Mouse (Mus musculus) thymus, adult 2 months (tissue): ENCODE data around the gene Ptk6. TPM values are rescaled to one million over a fixed set of nuclear protein-coding genes. Genes with fewer than 3 reads are reported as not detected.

Source experiments
- DNase-seq: peaks from one replicate; pipeline ENCODE4 v3.0.0; 2021
- H3K27ac ChIP-seq: fragments of 200-500 bp; 2 replicates; pipeline ENCODE4 v1.5.1; 2012; ENCODE audit warnings: low read length, control low read depth; ENCODE audit not compliant: control insufficient read depth, insufficient read depth
- H3K27me3 ChIP-seq: fragments of 200-500 bp; 2 replicates; pipeline ENCODE4 v1.6.1; 2012; ENCODE audit warnings: mild to moderate bottlenecking, low read length, moderate library complexity, mixed read lengths; ENCODE audit not compliant: control insufficient read depth, insufficient read depth
- H3K36me3 ChIP-seq: fragments of 200-500 bp; 2 replicates; pipeline ENCODE4 v1.6.1; 2012; ENCODE audit warnings: mild to moderate bottlenecking, low read length, moderate library complexity; ENCODE audit not compliant: control insufficient read depth, insufficient read depth
- H3K4me1 ChIP-seq: fragments of 200-500 bp; replicated peaks from 2 replicates; pipeline ENCODE4 v1.6.1; 2012; ENCODE audit warnings: low read length; ENCODE audit not compliant: control insufficient read depth, insufficient read depth
- H3K4me3 ChIP-seq: fragments of 200-500 bp; 2 replicates; pipeline ENCODE4 v1.5.1; 2012; ENCODE audit warnings: mild to moderate bottlenecking, low read length, control low read depth, moderate library complexity; ENCODE audit not compliant: control insufficient read depth, insufficient read depth
- CTCF ChIP-seq: fragments of 200-500 bp; IDR thresholded peaks from 2 replicates; pipeline ENCODE4 v1.5.1; 2012; ENCODE audit warnings: mild to moderate bottlenecking, control low read depth, low read length, moderate library complexity, borderline replicate concordance; ENCODE audit not compliant: control insufficient read depth, poor library complexity, insufficient read depth; ENCODE audit errors: extremely low read depth
- POLR2A ChIP-seq: fragments of 200-500 bp; IDR thresholded peaks from 2 replicates; pipeline ENCODE4 v1.6.1; 2012; ENCODE audit warnings: mild to moderate bottlenecking, low read length, control low read depth, moderate library complexity; ENCODE audit not compliant: control insufficient read depth, poor library complexity, insufficient read depth; ENCODE audit errors: extremely low read depth
- WGBS: fragments of 180-500 bp; shearing (Covaris S2); methylation state at CpG from one replicate; pipeline ENCODE4 v1.1.7; 2018; 5-methylcytosine and 5-hydroxymethylcytosine counted together
- polyA plus RNA-seq: library from polyadenylated mRNA; depleted of rRNA; stranded (reverse); fragments of >200 nt; gene quantifications from 2 replicates; pipeline ENCODE4 v1.2.3, GENCODE M21; 2012

Ptk6 gene
- polyA plus RNA-seq, 1 experiment = 0.22 TPM

DNA sequence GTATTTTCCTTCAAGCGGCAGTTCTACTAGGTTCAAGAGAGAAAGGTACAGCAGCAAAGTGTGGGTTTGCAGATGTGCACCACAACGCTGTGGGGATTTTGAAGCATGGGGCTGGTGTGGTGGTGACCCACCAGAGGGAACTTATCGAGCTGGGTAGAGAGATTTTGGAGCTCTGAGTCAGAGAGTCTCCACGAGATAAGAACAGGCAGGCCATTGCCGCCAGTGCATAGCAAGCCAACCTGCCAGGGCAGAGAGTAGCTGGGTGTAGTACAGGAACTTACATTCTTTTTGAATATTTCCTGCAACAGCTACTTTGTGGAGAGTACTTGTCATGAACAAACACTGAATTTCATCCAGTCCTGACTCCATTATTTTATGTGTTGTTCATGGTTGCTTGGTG, 24.1 kb downstream of the Ptk6 start:
- 66% methylated on average over 5 of the region's 5 CpGs for WGBS
- no peaks in the 10 kb centered on the region for H3K36me3 ChIP-seq
- no peak overlapping the region for H3K4me3 ChIP-seq
- no peaks in the 10 kb centered on the region for H3K4me1 ChIP-seq
- no peak for DNase-seq
- no peak overlapping the region for H3K27ac ChIP-seq
- H3K27me3 ChIP-seq = no peaks in the 10 kb centered on the region
- TF ChIP-seq POLR2A (no peak), CTCF (no peak)

DNA sequence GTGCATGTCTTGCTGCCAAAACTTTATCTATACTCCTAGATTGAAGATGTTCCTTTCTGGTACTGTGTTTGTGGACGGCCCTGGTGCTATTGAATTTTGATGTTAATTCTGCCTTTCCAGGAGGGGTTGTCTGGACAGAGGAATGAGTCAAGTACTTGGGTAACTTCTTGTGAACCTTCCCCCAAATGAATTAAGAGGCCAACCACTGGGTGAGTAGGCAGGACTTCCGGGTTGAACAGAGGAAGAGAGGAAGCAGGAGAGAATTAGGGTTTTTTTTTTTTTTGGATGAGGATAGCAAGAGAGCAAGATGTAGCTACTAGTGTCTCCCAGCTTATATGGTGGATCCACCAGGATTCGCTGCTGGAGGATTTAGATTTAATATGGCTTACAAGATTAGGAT, 24.6 kb downstream of the Ptk6 start:
- H3K27me3 ChIP-seq = no peaks in the 10 kb centered on the region
- H3K27ac ChIP-seq = no peak overlapping the region
- DNase-seq = no peak
- TF ChIP-seq CTCF (no peak), POLR2A (no peak)
- no peaks in the 10 kb centered on the region for H3K4me1 ChIP-seq
- 75% methylated on average over 3 of the region's 3 CpGs for WGBS
- H3K36me3 ChIP-seq = no peaks in the 10 kb centered on the region
- H3K4me3 ChIP-seq = no peak overlapping the region

DNA sequence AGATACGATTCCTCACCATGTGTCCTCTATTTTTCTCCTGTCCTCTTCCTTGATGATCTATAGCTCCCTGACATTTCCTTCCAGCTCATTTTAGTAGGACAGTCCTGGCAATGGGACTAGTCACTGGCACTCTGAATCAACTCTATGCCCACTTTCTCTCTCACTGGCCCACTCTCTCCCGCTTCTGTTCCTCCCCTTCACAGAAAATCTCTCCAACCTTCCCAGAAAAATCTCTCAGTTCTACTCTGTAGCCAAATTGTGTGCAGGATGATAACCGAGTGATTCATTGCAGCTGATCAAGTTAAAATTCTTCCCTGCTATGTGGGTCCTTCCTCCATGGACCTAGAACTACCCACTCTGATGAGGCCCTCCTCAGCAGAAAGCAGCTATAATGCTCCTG, 27.9 kb downstream of the Ptk6 start:
- Histone ChIP-seq H3K4me3 (no peak overlapping the region), H3K36me3 (no peaks in the 10 kb centered on the region), H3K27me3 (no peaks in the 10 kb centered on the region), H3K4me1 (no peaks in the 10 kb centered on the region), H3K27ac (no peak overlapping the region)
- TF ChIP-seq POLR2A (no peak), CTCF (no peak)
- no peak for DNase-seq
- whole genome bisulfite sequencing = 88% methylated on average over 3 of the region's 3 CpGs

DNA sequence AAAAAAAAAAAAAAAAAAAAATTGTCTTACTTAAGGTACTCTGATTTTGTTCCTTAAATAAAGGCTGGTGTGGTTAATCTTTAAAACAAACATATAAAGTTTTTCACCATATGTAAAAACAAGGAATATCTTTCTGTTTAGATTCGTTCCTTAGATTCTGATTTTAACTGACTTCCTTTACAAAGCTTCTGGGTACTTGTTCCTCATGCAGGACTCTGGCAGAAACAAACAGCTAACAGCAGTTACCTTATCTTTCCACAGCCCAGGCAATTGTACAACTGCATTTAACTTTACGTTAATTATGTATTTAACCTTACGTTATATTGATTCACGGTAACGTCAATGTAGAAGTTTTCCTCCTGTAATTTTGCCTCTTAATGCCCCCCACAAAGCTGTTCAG, 36.1 kb downstream of the Ptk6 start:
- TF ChIP-seq POLR2A (no peak), CTCF (no peak)
- WGBS = 79% methylated on average over 5 of the region's 5 CpGs
- H3K4me3 ChIP-seq = no peak overlapping the region
- no peaks in the 10 kb centered on the region for H3K36me3 ChIP-seq
- H3K4me1 ChIP-seq = no peaks in the 10 kb centered on the region
- no peaks in the 10 kb centered on the region for H3K27me3 ChIP-seq
- no peak overlapping the region for H3K27ac ChIP-seq
- no peak for DNase-seq

DNA sequence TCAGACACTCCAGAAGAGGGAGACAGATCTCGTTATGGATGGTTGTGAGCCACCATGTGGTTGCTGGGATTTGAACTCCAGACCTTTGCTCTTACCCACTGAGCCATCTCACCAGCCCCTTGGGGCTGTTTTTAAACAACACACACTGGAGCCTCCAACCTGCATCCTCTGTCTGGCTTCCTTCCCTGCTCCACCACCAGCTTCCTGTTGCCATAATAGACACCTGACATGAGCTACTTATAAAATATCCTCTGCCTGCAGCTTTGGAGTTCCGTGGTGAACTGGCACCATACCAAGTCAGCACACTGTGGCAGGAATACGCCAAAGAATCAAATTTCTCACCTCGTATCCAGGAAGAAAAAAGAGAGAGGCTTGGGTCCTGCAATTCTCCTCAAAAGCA, 41.8 kb downstream of the Ptk6 start:
- DNase-seq = no peak
- WGBS = 30% methylated on average over 4 of the region's 4 CpGs
- no peak for TF ChIP-seq POLR2A
- TF ChIP-seq CTCF = no peak
- no peak overlapping the region for H3K4me3 ChIP-seq
- no peak overlapping the region for H3K27ac ChIP-seq
- H3K27me3 ChIP-seq = peaks cover 14% of the 10 kb centered on the region; the same call in 1 of the 2 replicates
- no peaks in the 10 kb centered on the region for H3K4me1 ChIP-seq
- H3K36me3 ChIP-seq = no peaks in the 10 kb centered on the region

DNA sequence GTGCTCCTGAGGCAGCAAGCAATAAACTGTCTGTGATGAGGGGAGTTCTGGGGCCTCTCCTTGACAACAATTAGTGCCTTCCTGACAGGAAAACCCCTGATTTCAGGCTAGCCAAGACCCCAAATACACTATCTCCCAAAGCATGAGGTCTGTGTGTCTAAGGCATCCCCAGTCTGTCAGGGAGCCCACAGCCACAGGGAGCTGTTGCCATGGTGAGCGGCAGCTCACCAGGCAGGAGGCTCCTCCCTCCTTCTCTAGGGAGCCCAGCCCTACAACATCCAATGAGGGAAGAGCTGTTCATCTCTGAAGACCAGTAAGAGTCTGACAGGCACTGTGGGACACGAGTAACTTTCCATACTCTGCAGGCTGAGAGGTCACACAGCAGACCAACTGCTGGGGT, 42.8 kb downstream of the Ptk6 start:
- WGBS = 40% methylated on average over 2 of the region's 2 CpGs
- DNase-seq = no peak
- no peak overlapping the region for H3K4me3 ChIP-seq

DNA sequence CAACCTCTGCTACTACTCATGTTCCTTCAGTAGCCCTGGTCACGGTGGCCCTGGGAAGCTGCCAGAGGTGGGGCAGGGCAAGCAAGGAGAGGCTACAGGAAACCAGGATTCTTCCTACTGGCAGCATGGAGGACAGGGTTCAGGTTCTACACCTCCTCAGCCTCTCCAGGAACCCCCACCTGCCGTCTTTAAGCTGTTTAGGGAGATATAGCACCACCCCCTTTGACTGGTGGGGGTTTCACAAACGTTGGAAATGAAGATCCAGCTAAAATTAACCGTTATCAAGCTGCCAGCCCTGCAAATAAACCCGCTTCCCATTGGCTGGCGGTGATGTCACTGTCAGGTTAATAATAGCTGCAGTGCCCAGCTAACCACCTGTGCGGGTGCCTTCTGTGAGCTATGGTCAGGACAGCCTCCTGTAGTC, 43.5 kb downstream of the Ptk6 start:
- TF ChIP-seq POLR2A (no peak), CTCF (no peak)
- no peak for DNase-seq
- no peaks in the 10 kb centered on the region for H3K4me1 ChIP-seq
- H3K36me3 ChIP-seq = no peaks in the 10 kb centered on the region
- 53% methylated on average over 7 of the region's 7 CpGs for whole genome bisulfite sequencing
- H3K4me3 ChIP-seq = no peak overlapping the region
- peaks cover 14% of the 10 kb centered on the region; the same call in 1 of the 2 replicates for H3K27me3 ChIP-seq
- no peak overlapping the region for H3K27ac ChIP-seq

More for the DNA sequence above, 42.8 kb downstream of the Ptk6 start:
- H3K27ac ChIP-seq = no peak overlapping the region
- H3K36me3 ChIP-seq = no peaks in the 10 kb centered on the region
- peaks cover 14% of the 10 kb centered on the region; the same call in 1 of the 2 replicates for H3K27me3 ChIP-seq
- no peaks in the 10 kb centered on the region for H3K4me1 ChIP-seq
- TF ChIP-seq POLR2A = no peak
- TF ChIP-seq CTCF = no peak
